Mouse (Mus musculus) sigmoid colon, adult 10 weeks (tissue): ENCODE results near the gene Mlec. TPM values are rescaled to one million over a fixed set of nuclear protein-coding genes. Genes with fewer than 3 reads are reported as not detected.

Experiments used
- polyA plus RNA-seq: library from polyadenylated mRNA; stranded (reverse); fragments of 350-450 nt; fragmentation: Illumina TruSeq; extraction: RNeasy Lipid Tissue Mini Kit (QIAGEN cat#74804); gene quantifications from one replicate; pipeline ENCODE4 v1.2.3, GENCODE M21; 2014; ENCODE audit warnings: low read depth, low replicate concordance

The Mlec gene
- 85.5 TPM for polyA plus RNA-seq

GRCm38 (mm10) chr5:115158040-115158983 lies at the start of gene Mlec:
Mlec (minus strand) TSS chr5:115158179.

GRCm38 (mm10) chr5:115193669-115194625 lies 36.0 kb upstream of the Mlec start, which contains the start of gene Cabp1:
Cabp1 (minus strand) TSS chr5:115194381.

GRCm38 (mm10) chr5:115134234-115135165 lies 23.5 kb downstream of the Mlec start, which contains the start of gene Unc119b:
Unc119b (minus strand) TSS chr5:115134975.

GRCm38 (mm10) chr5:115118961-115119570 lies 38.9 kb downstream of the Mlec start, which contains the start of gene Acads:
Acads (minus strand) TSS chr5:115119346.

GRCm38 (mm10) chr5:115098195-115098594 lies 59.8 kb downstream of the Mlec start, which contains the start of gene Gm10401:
Gm10401 (minus strand) TSS chr5:115098295.

Other genes with a start within 250 kb of the Mlec start
- 4.2 TPM for gene Oasl1, start 234.9 kb downstream of the Mlec start, polyA plus RNA-seq
- 1.2 TPM for gene 2210016L21Rik, start 216.0 kb downstream of the Mlec start, polyA plus RNA-seq
- gene Hnf1a, start 187.1 kb downstream of the Mlec start, polyA plus RNA-seq: 0.13 TPM
- 70.9 TPM for gene Sppl3, start 147.0 kb downstream of the Mlec start, polyA plus RNA-seq
- not detected for gene Gm10401, start 59.9 kb downstream of the Mlec start, polyA plus RNA-seq
- 5.6 TPM for gene Acads, start 38.8 kb downstream of the Mlec start, polyA plus RNA-seq
- 6.2 TPM for gene Unc119b, start 23.2 kb downstream of the Mlec start, polyA plus RNA-seq
- gene Cabp1, start 36.2 kb upstream of the Mlec start, polyA plus RNA-seq: 0.38 TPM
- gene Pop5, start 77.7 kb upstream of the Mlec start, polyA plus RNA-seq: 1.7 TPM
- 26.7 TPM for gene Rnf10, start 114.7 kb upstream of the Mlec start, polyA plus RNA-seq
- gene Coq5, start 121.5 kb upstream of the Mlec start, polyA plus RNA-seq: 10.2 TPM
- gene Dynll1, start 142.8 kb upstream of the Mlec start, polyA plus RNA-seq: 941 TPM
- 40.7 TPM for gene Srsf9, start 169.0 kb upstream of the Mlec start, polyA plus RNA-seq
- 29.1 TPM for gene Gatc, start 183.0 kb upstream of the Mlec start, polyA plus RNA-seq
- gene Triap1, start 183.0 kb upstream of the Mlec start, polyA plus RNA-seq: 16.4 TPM
- gene Cox6a1, start 190.8 kb upstream of the Mlec start, polyA plus RNA-seq: 79.7 TPM